Mouse (Mus musculus) myocyte (in vitro differentiated cells): ENCODE data around the gene Ankrd34a. TPM values are rescaled to one million over a fixed set of nuclear protein-coding genes. Genes with fewer than 3 reads are reported as not detected.

Experiments used
- H3K27me3 ChIP-seq: one replicate; pipeline ENCODE4 v1.6.1; 2011; ENCODE audit not compliant: control insufficient read depth, insufficient read depth, insufficient read length
- H3K36me3 ChIP-seq: one replicate; pipeline ENCODE4 v1.6.1; 2011; ENCODE audit not compliant: control insufficient read depth, insufficient read depth
- H3K4me2 ChIP-seq: one replicate; pipeline ENCODE4 v1.6.1; 2011; ENCODE audit warnings: low read depth, control low read depth
- H3K4me3 ChIP-seq: one replicate; pipeline ENCODE4 v1.5.1; 2011; ENCODE audit warnings: mild to moderate bottlenecking, control low read depth, moderate library complexity
- H3K79me2 ChIP-seq: one replicate; pipeline ENCODE4 v1.6.1; 2011; ENCODE audit not compliant: control insufficient read depth, insufficient read depth
- H3ac ChIP-seq: one replicate; pipeline ENCODE4 v1.6.1; 2011; ENCODE audit not compliant: control insufficient read depth, insufficient read length
- CEBPB ChIP-seq: IDR thresholded peaks from 2 replicates; pipeline ENCODE4 v1.6.1; 2011; ENCODE audit warnings: mild to moderate bottlenecking, moderate library complexity; ENCODE audit not compliant: poor library complexity, insufficient read depth, severe bottlenecking
- E2F4 ChIP-seq: IDR thresholded peaks from one replicate; pipeline ENCODE4 v1.6.1; 2011; ENCODE audit warnings: mild to moderate bottlenecking, control low read depth, moderate library complexity; ENCODE audit not compliant: insufficient read depth
- MAX ChIP-seq: IDR thresholded peaks from one replicate; pipeline ENCODE4 v1.6.1; 2011; ENCODE audit warnings: low read depth, mild to moderate bottlenecking, control low read depth
- MYOD1 ChIP-seq, 3 experiments: IDR thresholded peaks; one replicate each; pipeline ENCODE4 v1.6.1; 2011; ENCODE audit warnings: control low read depth in 2 of 3, low read depth in 2 of 3, mild to moderate bottlenecking in 2 of 3, moderate library complexity in 1 of 3; ENCODE audit not compliant: insufficient read length in 2 of 3, control insufficient read depth in 1 of 3
- MYOG ChIP-seq, 3 experiments: IDR thresholded peaks; one replicate each; pipeline ENCODE4 v1.6.1; 2011; ENCODE audit warnings: control low read depth in 2 of 3, low read depth in 2 of 3, mild to moderate bottlenecking in 2 of 3; ENCODE audit not compliant: insufficient read length in 2 of 3, control insufficient read depth in 1 of 3, insufficient read depth in 1 of 3
- POLR2A ChIP-seq: IDR thresholded peaks from one replicate; pipeline ENCODE4 v1.6.1; 2011; ENCODE audit warnings: low read depth, mild to moderate bottlenecking, control low read depth, moderate library complexity; ENCODE audit not compliant: insufficient read length
- POLR2AphosphoS2 ChIP-seq: IDR thresholded peaks from one replicate; pipeline ENCODE4 v1.6.1; 2011; ENCODE audit warnings: low read depth, control low read depth; ENCODE audit not compliant: insufficient read length
- REST ChIP-seq: IDR thresholded peaks from one replicate; pipeline ENCODE4 v1.6.1; 2011; ENCODE audit warnings: mild to moderate bottlenecking, control low read depth, moderate library complexity; ENCODE audit not compliant: insufficient read depth, insufficient read length
- SRF ChIP-seq: IDR thresholded peaks from one replicate; pipeline ENCODE4 v1.6.1; 2011; ENCODE audit warnings: low read depth; ENCODE audit not compliant: control insufficient read depth, insufficient read length
- TCF12 ChIP-seq: IDR thresholded peaks from one replicate; pipeline ENCODE4 v1.6.1; 2011; ENCODE audit warnings: mild to moderate bottlenecking, control low read depth; ENCODE audit not compliant: poor library complexity, insufficient read depth, severe bottlenecking
- TCF3 ChIP-seq: IDR thresholded peaks from one replicate; pipeline ENCODE4 v1.6.1; 2011; ENCODE audit warnings: low read depth, control low read depth; ENCODE audit not compliant: insufficient read length
- USF1 ChIP-seq: IDR thresholded peaks from one replicate; pipeline ENCODE4 v1.6.1; 2011; ENCODE audit warnings: low read depth, mild to moderate bottlenecking, control low read depth, moderate library complexity
- polyA plus RNA-seq: library from polyadenylated mRNA; unstranded; fragments of >200 nt; fragmentation: generic; extraction: Trizol; gene quantifications from one replicate; pipeline ENCODE4 v1.2.1, GENCODE M21; 2012; ENCODE audit warnings: missing spikeins

Ankrd34a gene
- polyA plus RNA-seq, 1 experiment: 2.5 TPM

DNA sequence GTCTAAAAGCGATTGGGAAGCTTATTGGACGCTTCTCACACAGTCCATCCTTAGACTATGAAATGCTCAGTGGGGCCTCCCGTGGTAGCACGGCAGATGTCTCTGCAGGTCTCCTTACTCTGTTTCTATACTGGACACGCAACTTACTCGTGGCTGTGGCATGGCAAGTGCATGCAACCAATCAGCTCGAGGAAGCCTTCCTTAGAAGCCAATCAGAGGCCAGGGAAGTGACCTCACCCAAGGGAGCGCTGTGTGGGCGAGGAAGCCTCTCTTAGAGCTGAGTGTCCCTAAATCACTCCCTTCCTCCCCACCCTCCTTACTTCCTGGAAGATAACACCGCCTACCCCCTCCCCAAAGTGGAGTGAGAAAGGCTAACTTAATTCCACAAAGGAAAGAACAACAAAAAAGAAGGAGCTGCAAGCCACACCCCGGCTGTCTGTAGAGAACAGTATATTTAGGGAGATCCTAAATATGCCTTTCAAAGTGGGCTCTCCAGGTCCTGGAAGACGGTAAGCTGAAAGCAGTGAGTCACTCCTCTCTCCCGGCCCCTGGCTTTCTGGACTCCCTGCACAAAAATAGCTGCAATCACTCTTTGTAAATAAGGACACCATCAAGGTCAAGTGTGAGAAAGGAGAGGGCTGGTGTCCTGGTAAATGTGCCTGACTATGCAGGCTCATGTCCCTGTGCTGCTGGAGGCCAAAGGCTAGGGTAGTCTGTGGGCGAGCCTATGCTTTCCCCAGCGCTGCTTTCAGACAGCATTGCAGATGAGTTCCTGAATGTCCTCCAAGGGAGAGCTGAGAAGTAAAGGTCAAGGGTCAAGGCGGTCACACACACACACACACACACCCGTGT, 19.5 kb upstream of the Ankrd34a start, which contains the start of gene Gm16253:
Gene Gm16253, plus strand, starts transcription at position 295 of the 852 bp plus-strand sequence.
- Histone ChIP-seq H3K4me2 (peak within 1 kb of the TSS; percentile 99), H3K27me3 (no peaks in the 10 kb centered on the region), H3ac (no peak within 1 kb of the TSS), H3K79me2 (no peaks in the 10 kb centered on the region), H3K4me3 (peak within 1 kb of the TSS; percentile 23), H3K36me3 (peaks cover 4% of the 10 kb centered on the region)
- peak; percentile 71 for TF ChIP-seq POLR2A
- TF ChIP-seq MAX: no peak
- TF ChIP-seq POLR2AphosphoS2: peak; percentile 87
- no peak for TF ChIP-seq USF1

DNA sequence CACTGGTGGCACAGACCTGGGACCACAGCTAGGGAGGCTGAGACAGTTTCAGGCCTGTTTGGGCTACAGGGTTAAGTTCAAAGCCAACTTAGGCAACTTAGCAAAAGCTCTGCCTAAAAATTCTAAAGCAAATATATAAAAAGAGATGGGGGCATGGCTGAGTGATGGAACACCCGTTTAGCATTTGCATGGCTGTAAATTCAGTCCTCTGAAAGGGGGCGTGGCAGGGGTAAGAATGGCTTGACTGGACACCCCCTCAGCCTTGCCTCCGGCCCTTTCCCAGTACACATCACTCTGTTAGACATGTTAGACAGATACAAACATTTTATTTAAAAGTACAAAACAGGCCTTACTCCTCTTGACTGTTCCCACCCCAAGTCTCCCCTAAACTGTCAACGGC, 18.9 kb upstream of the Ankrd34a start:
- H3K4me3 ChIP-seq: peak overlapping the region; percentile 23
- H3ac ChIP-seq: no peak overlapping the region
- H3K79me2 ChIP-seq: no peaks in the 10 kb centered on the region
- H3K36me3 ChIP-seq: peaks cover 4% of the 10 kb centered on the region
- no peak for TF ChIP-seq E2F4
- no peak for TF ChIP-seq USF1
- TF ChIP-seq TCF3: no peak
- no peak for TF ChIP-seq MYOG (IDR thresholded peaks at IDR 0.05; ENCODE audit: control insufficient read depth in 1 of 3, insufficient read depth in 1 of 3, insufficient read length in 2 of 3, low read depth in 2 of 3)
- TF ChIP-seq POLR2A: no peak
- TF ChIP-seq MAX: no peak
- no peak for TF ChIP-seq REST
- TF ChIP-seq SRF: no peak
- TF ChIP-seq TCF12: no peak
- peak overlapping the region; percentile 89 for H3K4me2 ChIP-seq
- H3K27me3 ChIP-seq: no peaks in the 10 kb centered on the region

DNA sequence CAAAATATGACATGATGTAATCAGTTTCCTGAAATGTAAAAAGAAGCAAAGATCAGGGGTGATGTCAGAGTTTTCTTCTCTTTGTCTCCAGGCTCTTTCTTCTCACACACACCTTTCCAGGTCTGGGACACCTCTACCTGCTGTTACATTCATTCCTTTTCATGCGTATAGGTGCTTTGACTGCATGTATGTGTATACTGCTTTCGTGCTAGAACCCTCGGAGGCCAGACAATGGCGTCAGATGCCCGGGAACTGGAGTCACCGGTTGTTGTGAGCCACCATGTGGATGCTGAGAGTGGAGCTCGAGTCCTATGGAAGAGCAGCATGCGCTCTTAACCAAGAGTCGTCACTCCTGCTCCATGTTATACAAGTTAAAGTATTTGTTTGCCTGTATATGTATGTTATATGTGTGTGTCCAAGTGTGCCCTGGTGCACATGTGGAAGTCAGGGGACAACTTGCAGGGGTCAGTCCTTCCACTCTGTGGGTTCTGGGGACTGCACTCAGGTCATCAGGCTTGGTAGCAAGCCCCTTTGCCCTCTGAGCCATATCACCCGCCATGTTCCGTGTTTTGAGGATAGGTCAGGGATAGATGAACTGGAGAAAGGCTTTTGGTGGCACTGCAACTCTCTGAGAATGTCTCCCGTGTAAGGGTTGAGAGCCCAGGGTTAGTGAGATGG, 17.7 kb upstream of the Ankrd34a start:
- TF ChIP-seq CEBPB (no peak), USF1 (no peak), POLR2AphosphoS2 (no peak), REST (no peak), MAX (no peak), E2F4 (no peak), MYOG (IDR thresholded peaks at IDR 0.05; ENCODE audit: control insufficient read depth in 1 of 3, insufficient read depth in 1 of 3, insufficient read length in 2 of 3, low read depth in 2 of 3) (no peak), POLR2A (no peak), TCF3 (no peak), SRF (no peak), TCF12 (no peak), MYOD1 (IDR thresholded peaks at IDR 0.05; ENCODE audit: control insufficient read depth in 1 of 3, insufficient read length in 2 of 3, low read depth in 2 of 3) (no peak)
- Histone ChIP-seq H3K27me3 (no peaks in the 10 kb centered on the region), H3K79me2 (no peaks in the 10 kb centered on the region), H3ac (no peak overlapping the region), H3K4me3 (no peak overlapping the region), H3K4me2 (no peak overlapping the region), H3K36me3 (peaks cover 4% of the 10 kb centered on the region)

DNA sequence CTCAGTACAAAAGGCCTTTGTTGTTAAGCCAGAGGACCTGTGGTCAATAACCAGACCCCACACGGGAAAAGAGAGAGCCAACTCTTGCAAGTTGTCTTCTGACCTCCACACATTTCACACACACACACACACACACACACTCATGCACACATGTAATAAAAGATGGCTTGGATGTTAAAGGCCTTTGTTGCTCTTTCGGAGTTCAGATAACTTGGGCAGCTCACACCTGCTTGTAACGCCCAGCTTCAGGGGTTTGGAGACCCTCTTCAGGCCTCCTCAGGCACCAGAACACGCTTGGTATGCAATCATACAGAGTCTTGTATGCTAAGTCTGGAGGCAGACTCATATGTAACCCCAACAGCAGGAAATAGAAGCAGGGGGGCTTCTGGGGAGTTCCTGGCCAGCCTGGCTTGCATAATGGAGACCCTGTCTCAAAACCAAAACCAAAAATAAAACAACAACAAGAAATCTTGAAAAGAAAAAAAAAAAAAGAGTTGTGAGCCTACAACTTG, 17.1 kb upstream of the Ankrd34a start:
- Histone ChIP-seq H3ac (no peak overlapping the region), H3K4me3 (no peak overlapping the region), H3K79me2 (no peaks in the 10 kb centered on the region), H3K36me3 (peaks cover 4% of the 10 kb centered on the region), H3K27me3 (no peaks in the 10 kb centered on the region), H3K4me2 (no peak overlapping the region)
- TF ChIP-seq SRF (no peak), POLR2A (no peak), USF1 (no peak), MYOD1 (IDR thresholded peaks at IDR 0.05; ENCODE audit: control insufficient read depth in 1 of 3, insufficient read length in 2 of 3, low read depth in 2 of 3) (no peak), MAX (no peak), E2F4 (no peak), POLR2AphosphoS2 (no peak), TCF3 (no peak), MYOG (IDR thresholded peaks at IDR 0.05; ENCODE audit: control insufficient read depth in 1 of 3, insufficient read depth in 1 of 3, insufficient read length in 2 of 3, low read depth in 2 of 3) (no peak), REST (no peak), CEBPB (no peak), TCF12 (no peak)
